Mouse (Mus musculus) CH12.LX (cell line): Measurements from ENCODE around the gene Otud3. TPM values are rescaled to one million over a fixed set of nuclear protein-coding genes. Genes with fewer than 3 reads are reported as not detected.
A peak's percentile ranks its signal among the peaks of the same experiment; 100 is the strongest.

Experiments
- DNase-seq: peaks from one replicate; pipeline ENCODE4 v3.0.0-alpha.2; 2013; ENCODE audit errors: extremely low read depth
- H3K27ac ChIP-seq: 2 replicates; pipeline ENCODE4 v1.5.1; 2012; ENCODE audit warnings: low read depth, mild to moderate bottlenecking, control low read depth, moderate library complexity; ENCODE audit not compliant: insufficient read depth
- H3K27me3 ChIP-seq: replicated peaks from 2 replicates; pipeline ENCODE3; 2012; ENCODE audit warnings: inconsistent platforms
- H3K36me3 ChIP-seq, 2 experiments: replicated peaks in 1 of 2; 2 replicates each; pipeline versions ENCODE3 to v1.6.1; 2012; ENCODE audit warnings: inconsistent platforms in 1 of 2, low read length in 1 of 2, mild to moderate bottlenecking in 1 of 2, mixed read lengths in 1 of 2, moderate library complexity in 1 of 2; ENCODE audit not compliant: control insufficient read depth in 1 of 2, insufficient read depth in 1 of 2
- H3K4me1 ChIP-seq, 2 experiments: 2 replicates each; pipeline ENCODE4 v1.6.1; 2012; ENCODE audit warnings: inconsistent platforms in 1 of 2, moderate library complexity in 1 of 2; ENCODE audit not compliant: insufficient read depth in 2 of 2, control insufficient read depth in 1 of 2
- H3K4me2 ChIP-seq: 2 replicates; pipeline ENCODE4 v1.6.1; 2012; ENCODE audit warnings: low read depth, mild to moderate bottlenecking, control low read depth; ENCODE audit not compliant: poor library complexity, insufficient read depth, severe bottlenecking
- H3K4me3 ChIP-seq, 3 experiments: fragments of 150-350 bp in 1 of 3; sonication (generic) in 1 of 3; replicated peaks in 1 of 3; 2 replicates each; pipeline versions ENCODE3 to v1.5.1; 2011 to 2012; ENCODE audit warnings: low read depth in 2 of 3, low read length in 2 of 3, mild to moderate bottlenecking in 2 of 3, moderate library complexity in 2 of 3, control low read depth in 1 of 3, improper control_type of control experiment in 1 of 3, inconsistent platforms in 1 of 3, mixed read lengths in 1 of 3; ENCODE audit not compliant: poor library complexity in 1 of 3
- H3K79me2 ChIP-seq: replicated peaks from 2 replicates; pipeline ENCODE4 v1.6.1; 2012; ENCODE audit warnings: mild to moderate bottlenecking, moderate library complexity; ENCODE audit not compliant: control insufficient read depth, poor library complexity, insufficient read depth, severe bottlenecking; ENCODE audit errors: extremely low read depth
- H3K9ac ChIP-seq: 2 replicates; pipeline ENCODE4 v1.6.1; 2012; ENCODE audit warnings: low read depth, mild to moderate bottlenecking, control low read depth, moderate library complexity; ENCODE audit not compliant: insufficient read depth
- H3K9me3 ChIP-seq: replicated peaks from 2 replicates; pipeline ENCODE3; 2012; ENCODE audit warnings: low read length, inconsistent platforms, mixed read lengths
- BHLHE40 ChIP-seq: IDR thresholded peaks from 2 replicates; pipeline ENCODE4 v1.6.1; 2011; ENCODE audit warnings: mild to moderate bottlenecking, low read depth, low read length, improper control_type of control experiment
- CHD1 ChIP-seq: IDR thresholded peaks from 2 replicates; pipeline ENCODE4 v1.6.1; 2012; ENCODE audit warnings: low read depth, low read length, improper control_type of control experiment, inconsistent platforms
- CHD2 ChIP-seq: IDR thresholded peaks from 2 replicates; pipeline ENCODE4 v1.6.1; 2011; ENCODE audit warnings: low read length, improper control_type of control experiment
- CTCF ChIP-seq, 2 experiments: IDR thresholded peaks in 1 of 2; conservative IDR thresholded peaks in 1 of 2; 2 replicates each; pipeline ENCODE4 v1.5.1; 2011 to 2012; ENCODE audit warnings: low read depth in 2 of 2, low read length in 2 of 2, improper control_type of control experiment in 1 of 2, inconsistent platforms in 1 of 2, mild to moderate bottlenecking in 1 of 2, moderate library complexity in 1 of 2
- ELF1 ChIP-seq: IDR thresholded peaks from 2 replicates; pipeline ENCODE4 v1.6.1; 2014; ENCODE audit warnings: low read depth, mild to moderate bottlenecking, inconsistent platforms, low read length, improper control_type of control experiment
- GABPA ChIP-seq: IDR thresholded peaks from 2 replicates; pipeline ENCODE4 v1.6.1; 2012; ENCODE audit warnings: low read depth, low read length, improper control_type of control experiment, inconsistent platforms; ENCODE audit not compliant: insufficient replicate concordance
- HCFC1 ChIP-seq: IDR thresholded peaks from 2 replicates; pipeline ENCODE4 v1.6.1; 2012; ENCODE audit warnings: low read depth, mild to moderate bottlenecking, inconsistent platforms, low read length, improper control_type of control experiment
- IRF4 ChIP-seq: IDR thresholded peaks from 2 replicates; pipeline ENCODE4 v1.6.1; 2014; ENCODE audit warnings: low read depth, mild to moderate bottlenecking, inconsistent platforms, low read length, improper control_type of control experiment
- MAFK ChIP-seq: IDR thresholded peaks from 2 replicates; pipeline ENCODE4 v1.6.1; 2011; ENCODE audit warnings: low read length, improper control_type of control experiment; ENCODE audit not compliant: insufficient replicate concordance
- MAX ChIP-seq: IDR thresholded peaks from 2 replicates; pipeline ENCODE4 v1.6.1; 2011; ENCODE audit warnings: low read length, improper control_type of control experiment
- MAZ ChIP-seq: IDR thresholded peaks from 2 replicates; pipeline ENCODE4 v1.6.1; 2012; ENCODE audit warnings: low read depth, mild to moderate bottlenecking, inconsistent platforms, low read length, improper control_type of control experiment, moderate library complexity
- MXI1 ChIP-seq: IDR thresholded peaks from 2 replicates; pipeline ENCODE4 v1.6.1; 2011; ENCODE audit warnings: mild to moderate bottlenecking, low read depth, low read length, improper control_type of control experiment
- MYC ChIP-seq: IDR thresholded peaks from 2 replicates; pipeline ENCODE4 v1.6.1; 2011; ENCODE audit warnings: low read depth, mild to moderate bottlenecking, improper control_type of control experiment, low read length
- NELFE ChIP-seq: IDR thresholded peaks from 2 replicates; pipeline ENCODE4 v1.6.1; 2011; ENCODE audit warnings: low read depth, low read length, improper control_type of control experiment
- NRF1 ChIP-seq: IDR thresholded peaks from 2 replicates; pipeline ENCODE4 v1.6.1; 2014; ENCODE audit warnings: low read depth, mild to moderate bottlenecking, inconsistent platforms, low read length, improper control_type of control experiment, moderate library complexity
- POLR2A ChIP-seq: IDR thresholded peaks from 2 replicates; pipeline ENCODE4 v1.6.1; 2011; ENCODE audit warnings: low read depth, mild to moderate bottlenecking, improper control_type of control experiment, low read length
- POLR2AphosphoS2 ChIP-seq: IDR thresholded peaks from 2 replicates; pipeline ENCODE4 v1.6.1; 2011; ENCODE audit warnings: low read depth, low read length, improper control_type of control experiment
- RAD21 ChIP-seq: IDR thresholded peaks from 2 replicates; pipeline ENCODE4 v1.6.1; 2011; ENCODE audit warnings: low read depth, mild to moderate bottlenecking, low read length, improper control_type of control experiment, moderate library complexity
- SMC3 ChIP-seq: IDR thresholded peaks from 2 replicates; pipeline ENCODE4 v1.6.1; 2011; ENCODE audit warnings: low read depth, low read length, improper control_type of control experiment
- TBP ChIP-seq: conservative IDR thresholded peaks from 2 replicates; pipeline ENCODE4 v1.6.1; 2011; ENCODE audit warnings: low read depth, low read length, improper control_type of control experiment
- TCF12 ChIP-seq: IDR thresholded peaks from 2 replicates; pipeline ENCODE4 v1.6.1; 2014; ENCODE audit warnings: low read depth, mild to moderate bottlenecking, inconsistent platforms, low read length, improper control_type of control experiment
- UBTF ChIP-seq: IDR thresholded peaks from 2 replicates; pipeline ENCODE4 v1.6.1; 2012; ENCODE audit warnings: low read depth, mild to moderate bottlenecking, inconsistent platforms, low read length, improper control_type of control experiment, moderate library complexity
- USF2 ChIP-seq: conservative IDR thresholded peaks from 2 replicates; pipeline ENCODE4 v1.6.1; 2011; ENCODE audit warnings: low read depth, low read length, improper control_type of control experiment
- ZC3H11A ChIP-seq: IDR thresholded peaks from 2 replicates; pipeline ENCODE4 v1.6.1; 2012; ENCODE audit warnings: low read depth, mild to moderate bottlenecking, inconsistent platforms, low read length, improper control_type of control experiment
- ZKSCAN1 ChIP-seq: IDR thresholded peaks from 2 replicates; pipeline ENCODE4 v1.6.1; 2012; ENCODE audit warnings: low read depth, inconsistent platforms, low read length, improper control_type of control experiment, borderline replicate concordance
- ZNF384 ChIP-seq: IDR thresholded peaks from 2 replicates; pipeline ENCODE4 v1.6.1; 2012; ENCODE audit warnings: low read depth, low read length, improper control_type of control experiment, inconsistent platforms
- dilution Hi-C: fragments of 300-500 bp; cut with MboI; formaldehyde crosslinking; loops from 2 replicates; pipeline ENCODE4 v1.14.3; 2020; ENCODE audit warnings: low sequenced_read_pairs; ENCODE audit not compliant: extremely low pct_unique_long_range_greater_than_20kb, extremely low pct_ligation_motif_present
- in situ Hi-C: fragments of 300-500 bp; cut with MboI; formaldehyde crosslinking; loops from 3 replicates; pipeline ENCODE4 v1.14.3; 2019; ENCODE audit warnings: low sequenced_read_pairs, low pct_ligation_motif_present, low pct_unique_long_range_greater_than_20kb, mixed read lengths
- polyA plus RNA-seq: library from polyadenylated mRNA; unstranded; fragments of >175 nt; gene quantifications from 2 replicates; pipeline ENCODE4 v1.2.1, GENCODE M21; 2012; ENCODE audit warnings: low read depth; ENCODE audit not compliant: insufficient read length
- total RNA-seq, 2 experiments: library from RNA; depleted of rRNA; stranded (reverse); fragments of 300-350 nt in 1 of 2; fragments of >200 nt in 1 of 2; gene quantifications; 2 replicates each; pipeline ENCODE4 v1.2.3; 2012 to 2014

The Otud3 gene
- total and polyA plus RNA-seq, 3 experiments = 3.2 to 5.5 (median 5.4) TPM

DNA sequence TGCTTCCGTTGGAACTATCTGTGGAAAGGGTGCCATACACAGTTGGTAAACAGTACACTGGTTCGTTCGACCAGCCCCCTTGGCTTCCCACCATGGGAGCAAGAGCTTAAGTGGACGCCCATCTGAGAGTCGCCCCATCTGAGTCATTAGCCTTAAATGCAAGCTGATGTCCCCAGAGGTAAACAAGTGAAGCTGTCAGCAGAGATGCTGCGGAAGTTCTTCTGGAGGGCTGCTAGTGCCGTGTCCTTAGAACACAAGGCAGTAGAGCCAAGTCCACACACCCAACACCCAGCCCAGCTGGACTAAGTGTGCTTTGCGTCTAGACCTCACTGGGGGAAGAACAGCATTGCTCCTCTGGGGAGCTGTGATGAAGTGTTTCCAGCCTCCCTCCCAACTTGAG lies 24.1 kb downstream of the Otud3 start:
- H3K36me3 ChIP-seq = peaks cover 0 to 25% of the 10 kb centered on the region in 2 experiments
- H3K4me3 ChIP-seq = no peak overlapping the region
- no peak overlapping the region for H3K4me2 ChIP-seq
- no peaks in the 10 kb centered on the region for H3K9me3 ChIP-seq
- H3K27ac ChIP-seq = no peak overlapping the region
- dilution Hi-C loops = no loop called here
- DNase-seq = no peak
- H3K27me3 ChIP-seq = peaks cover 5% of the 10 kb centered on the region
- H3K79me2 ChIP-seq = no peaks in the 10 kb centered on the region
- H3K9ac ChIP-seq = no peak overlapping the region
- in situ Hi-C loops = no loop called here
- TF ChIP-seq SMC3 (no peak), USF2 (no peak), TCF12 (no peak), POLR2A (no peak), ZKSCAN1 (no peak), MXI1 (no peak), RAD21 (no peak), MYC (no peak), NRF1 (no peak), ZNF384 (no peak), CHD2 (no peak)
- H3K4me1 ChIP-seq = no peaks in the 10 kb centered on the region

- no peak overlapping the region for H3K27ac ChIP-seq
- H3K4me1 ChIP-seq = no peaks in the 10 kb centered on the region
- dilution Hi-C loops = no loop called here
- H3K36me3 ChIP-seq = peaks cover 0 to 20% of the 10 kb centered on the region in 2 experiments
- H3K4me2 ChIP-seq = no peak overlapping the region
- DNase-seq = no peak
- H3K27me3 ChIP-seq = peaks cover 5% of the 10 kb centered on the region
- no peak for TF ChIP-seq SMC3
- TF ChIP-seq CHD2 = no peak
- no peak for TF ChIP-seq MAFK
- no peak for TF ChIP-seq RAD21
- no peak for TF ChIP-seq CHD1
- TF ChIP-seq UBTF = no peak
- TF ChIP-seq, all 38 proteins: peak for 0
- Histone ChIP-seq H3K79me2 (no peaks in the 10 kb centered on the region), H3K9me3 (no peaks in the 10 kb centered on the region), H3K9ac (no peak overlapping the region), H3K4me3 (no peak overlapping the region)
- in situ Hi-C loops = no loop called here
Measured at GRCm38 (mm10) chr4:138889165-138889564, 24.6 kb downstream of the Otud3 start.

GRCm38 (mm10) chr4:138884261-138884660 lies 29.5 kb downstream of the Otud3 start:
- H3K27me3 ChIP-seq = peaks cover 50% of the 10 kb centered on the region
- dilution Hi-C loops (no loop called here), in situ Hi-C loops (no loop called here)
- no peaks in the 10 kb centered on the region for H3K4me1 ChIP-seq
- H3K9me3 ChIP-seq = no peaks in the 10 kb centered on the region
- no peak overlapping the region for H3K9ac ChIP-seq
- H3K27ac ChIP-seq = no peak overlapping the region
- H3K4me2 ChIP-seq = no peak overlapping the region
- no peaks in the 10 kb centered on the region for H3K79me2 ChIP-seq
- DNase-seq = peak; percentile 88
- peak; percentile 20; the same call in 1 of the 2 replicates for TF ChIP-seq MAX
- TF ChIP-seq HCFC1 = no peak
- TF ChIP-seq ELF1 = peak; percentile 49; the same call in 1 of the 2 replicates
- TF ChIP-seq TBP = no peak
- peak; percentile 10; the same call in 1 of the 2 replicates for TF ChIP-seq ZC3H11A
- no peak for TF ChIP-seq MAFK
- TF ChIP-seq NELFE = 0 out of 2 replicates have a peak, but pooled peaks have one; percentile 29
- TF ChIP-seq CTCF (conservative IDR thresholded peaks at IDR 0.05 in 1 of 2, IDR thresholded peaks at IDR 0.05 in 1 of 2; ENCODE audit: low read depth in 2 of 2, low read length in 2 of 2) = peak; percentile 41 to 97; a peak in 3 of 4 replicates
- TF ChIP-seq POLR2AphosphoS2 = no peak
- TF ChIP-seq MAZ = no peak
- no peak for TF ChIP-seq USF2
- no peak for TF ChIP-seq GABPA
- TF ChIP-seq RAD21 = peak; percentile 94
- TF ChIP-seq BHLHE40 = peak; percentile 51
- peak; percentile 59 for TF ChIP-seq ZNF384
- TF ChIP-seq TCF12 = no peak
- TF ChIP-seq IRF4 = no peak
- TF ChIP-seq MYC = 0 out of 2 replicates have a peak, but pooled peaks have one; percentile 46
- TF ChIP-seq SMC3 = peak; percentile 80
- H3K36me3 ChIP-seq = no peaks in the 10 kb centered on the region
- no peak overlapping the region for H3K4me3 ChIP-seq
